ENCODE assay signal across 8 mouse cellular contexts in the genomic region with DNA sequence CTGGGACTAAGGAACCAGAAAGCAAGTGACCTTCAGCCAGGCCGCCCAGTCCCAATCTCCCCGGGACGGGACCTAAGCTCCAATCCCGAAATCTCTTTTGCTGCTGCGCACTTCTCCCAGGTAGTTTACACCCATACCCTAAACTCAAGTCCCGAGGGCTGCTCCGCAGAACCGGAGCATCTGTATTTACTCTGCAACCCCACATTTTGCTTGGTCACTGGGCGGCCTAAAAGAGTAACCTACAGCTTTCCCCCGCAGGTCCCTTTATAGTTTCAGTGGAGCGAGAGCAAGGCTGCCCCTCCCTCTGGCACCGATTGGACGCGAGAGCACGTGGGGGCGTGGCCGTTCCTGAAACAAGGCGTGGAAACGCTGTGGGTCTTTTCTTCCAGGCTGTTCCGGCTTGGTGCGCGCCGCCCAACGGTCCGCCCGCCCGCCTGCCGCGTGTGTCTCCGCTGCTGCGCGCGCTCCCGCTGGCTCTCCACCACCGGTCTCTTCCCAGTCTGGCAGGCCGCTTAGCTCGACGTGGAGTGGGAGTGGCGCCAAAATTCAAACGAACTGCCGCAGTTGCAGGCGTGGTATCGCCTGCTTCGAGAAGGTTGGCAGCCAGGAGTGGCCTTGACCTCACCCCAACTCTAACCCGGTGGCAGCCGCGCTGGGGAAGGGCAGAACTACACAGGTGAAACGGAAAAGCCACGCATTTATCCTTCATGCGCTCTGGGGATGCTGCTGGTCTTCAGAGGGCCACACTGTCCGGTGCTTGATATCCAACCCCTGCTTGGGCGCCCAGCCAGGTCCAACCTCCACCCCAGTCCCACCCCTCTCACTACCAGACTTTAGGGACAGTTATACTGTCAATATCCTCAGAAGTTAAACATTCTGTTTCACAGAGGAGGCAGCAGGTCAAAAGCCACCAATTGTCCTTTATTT. TPM values are rescaled to one million over a fixed set of nuclear protein-coding genes. Genes with fewer than 3 reads are reported as not detected.
A peak's percentile ranks its signal among the peaks of the same experiment; 100 is the strongest.
DNase-seq lines count a peak whose midpoint lies in the region; ATAC-seq lines count a peak whose summit lies in the region.
"Not testable (repeated sequence)": the region's sequence is repeated elsewhere in the genome, so short reads cannot be mapped to it uniquely, and the experiment has no call there.

No protein-coding gene starts in this region.

- 2% methylated on average over 44 of the region's 52 CpGs for WGBS in intestine, embryonic 14.5 days

- peak overlapping the region; percentile 36 for H3K4me3 ChIP-seq in intestine, embryonic 14.5 days (ENCODE audit: low read depth, low read length)

- H3K27me3 ChIP-seq in intestine, embryonic 14.5 days (replicated peaks; ENCODE audit: control insufficient read depth, insufficient read depth, low read length) = not testable (repeated sequence)

- peak; percentile 97 for ATAC-seq in intestine, embryonic 14.5 days (replicated peaks; ENCODE audit: low FRiP score, low TSS enrichment, low read depth)
- ATAC-seq in megakaryocyte progenitor cell, adult 5-6 weeks (replicated peaks; ENCODE audit: poor library complexity) = peak; percentile 93

- H3K4me1 ChIP-seq in intestine, embryonic 14.5 days (replicated peaks; ENCODE audit: control insufficient read depth, insufficient read depth, low read length) = not testable (repeated sequence)

- not testable (repeated sequence) for H3K27ac ChIP-seq in intestine, embryonic 14.5 days (ENCODE audit: low read depth)

- H3K9ac ChIP-seq in intestine, embryonic 14.5 days (ENCODE audit: low read length) = not testable (repeated sequence)

- intact Hi-C loops in left cerebral cortex, postnatal 10 days (cut with DNase I) = not testable (repeated sequence)

- DNase-seq in adrenal gland, adult 2 months = peak; percentile 94
- DNase-seq in embryo, embryonic 11 days = peak; percentile 91
- peak; percentile 89 for DNase-seq in gastrocnemius, postnatal 25 days
- peak; percentile 89 for DNase-seq in intestine, embryonic 14.5 days (ENCODE audit: low spot score)
- peak; percentile 78 to 92 for DNase-seq in left cerebral cortex, postnatal 10 days (ENCODE audit: extremely low spot score in 1 of 2, low spot score in 2 of 2)
- peak; percentile 92 to 94 for DNase-seq in right cerebral cortex, postnatal 10 days (ENCODE audit: low spot score in 2 of 2)
- peak; percentile 86 for DNase-seq in urinary bladder, postnatal 14 days (ENCODE audit: low spot score)

- H3K9me3 ChIP-seq in intestine, embryonic 14.5 days (ENCODE audit: control insufficient read depth, low read length) = not testable (repeated sequence)

- H3K36me3 ChIP-seq in intestine, embryonic 14.5 days (ENCODE audit: control insufficient read depth, insufficient read depth, low read length) = not testable (repeated sequence)

- peak overlapping the region; percentile 59 for H3K4me2 ChIP-seq in intestine, embryonic 14.5 days (ENCODE audit: low read length)

RNA-seq across cellular contexts. Expression of a gene that starts 19.9 kb away (rescaled TPM):
- total RNA-seq in adrenal gland, adult 2 months (2021) = not detected
- not detected in 2 replicates for polyA plus RNA-seq in adrenal gland, adult 2 months (2012; rRNA removed)
- total RNA-seq in gastrocnemius, postnatal 25 days (2021) = not detected
- 0.11 and 0.19 TPM in 2 replicates for polyA plus RNA-seq in intestine, embryonic 14.5 days (2014; fragmentation: Nextera tagmentation; extraction: Ambion mirVana)
- not detected for total RNA-seq in left cerebral cortex, postnatal 10 days (2021)
- not detected in 2 replicates for total RNA-seq in megakaryocyte progenitor cell, adult 5-6 weeks (2015)
- total RNA-seq in megakaryocyte progenitor cell, adult 5-6 weeks (2017) = not detected in 2 replicates
